Mouse (Mus musculus) bone marrow macrophage, adult 2 months (primary cell): ENCODE measurements around the gene Tmx1. TPM values are rescaled to one million over a fixed set of nuclear protein-coding genes. Genes with fewer than 3 reads are reported as not detected.
A peak's percentile ranks its signal among the peaks of the same experiment; 100 is the strongest.

Source experiments
- H3K27ac ChIP-seq: 2 replicates; pipeline ENCODE4 v1.5.1; 2012; ENCODE audit warnings: low read depth, low read length; ENCODE audit not compliant: insufficient read depth
- H3K4me1 ChIP-seq: 2 replicates; pipeline ENCODE4 v1.6.1; 2012; ENCODE audit warnings: low read length; ENCODE audit not compliant: control insufficient read depth, insufficient read depth
- H3K4me3 ChIP-seq: 2 replicates; pipeline ENCODE4 v1.5.1; 2012; ENCODE audit warnings: mild to moderate bottlenecking, low read length, moderate library complexity; ENCODE audit not compliant: insufficient read depth
- CTCF ChIP-seq: IDR thresholded peaks from 2 replicates; pipeline ENCODE4 v1.5.1; 2012; ENCODE audit warnings: low read depth, mild to moderate bottlenecking, low read length, moderate library complexity
- POLR2A ChIP-seq: IDR thresholded peaks from 2 replicates; pipeline ENCODE4 v1.6.1; 2012; ENCODE audit warnings: mild to moderate bottlenecking, low read depth, low read length, borderline replicate concordance
- polyA plus RNA-seq: library from polyadenylated mRNA; stranded (reverse); fragments of >200 nt; gene quantifications from 2 replicates; pipeline ENCODE4 v1.2.4, GENCODE M21; 2012; ENCODE audit not compliant: missing spikeins, insufficient read depth, insufficient read length

Tmx1 gene
- polyA plus RNA-seq, 1 experiment, result 76.9 TPM

DNA sequence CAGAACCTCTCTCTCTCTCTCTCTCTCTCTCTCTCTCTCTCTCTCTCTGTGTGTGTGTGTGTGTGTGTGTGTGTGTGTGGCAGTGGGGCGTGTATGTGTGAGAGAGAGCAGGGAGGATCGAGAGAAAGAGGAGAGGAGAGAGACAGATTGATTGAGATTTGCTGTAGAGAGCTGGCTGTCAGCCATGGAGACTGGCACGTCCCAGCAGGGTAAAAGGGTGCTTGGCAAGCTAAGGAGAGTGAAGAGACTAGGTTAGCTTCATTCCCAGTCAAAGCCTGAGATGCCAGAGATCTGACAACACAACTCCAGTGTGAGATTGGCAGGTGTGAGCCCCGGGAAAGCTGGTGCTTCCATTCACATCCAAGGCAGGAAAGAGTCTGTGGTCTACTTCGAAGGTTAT is 21.5 kb upstream of the Tmx1 start:
- Histone ChIP-seq H3K27ac (no peak overlapping the region), H3K4me3 (no peak overlapping the region), H3K4me1 (no peaks in the 10 kb centered on the region)
- TF ChIP-seq CTCF (no peak), POLR2A (no peak)

DNA sequence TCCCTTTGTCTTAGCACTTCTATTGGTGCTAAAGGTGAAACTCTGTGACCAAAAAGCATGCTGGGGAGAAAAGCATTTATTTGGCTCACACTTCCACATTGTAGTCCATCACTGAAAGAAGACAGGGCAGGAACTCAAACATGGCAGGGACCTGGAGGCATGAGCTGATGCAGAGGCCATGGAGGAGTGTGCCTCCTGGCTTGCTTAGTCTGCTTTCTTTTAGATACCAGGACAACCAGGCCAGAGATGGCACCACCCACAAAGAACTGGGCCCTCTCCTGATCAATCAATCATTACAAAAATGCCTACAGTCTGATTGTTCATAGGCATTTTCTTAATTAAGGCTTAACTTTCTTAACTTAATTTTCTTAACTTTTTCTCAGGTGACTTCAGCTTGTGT is 2.9 kb upstream of the Tmx1 start:
- TF ChIP-seq POLR2A, result no peak
- TF ChIP-seq CTCF, result no peak
- H3K27ac ChIP-seq, result no peak overlapping the region
- no peak overlapping the region for H3K4me3 ChIP-seq

DNA sequence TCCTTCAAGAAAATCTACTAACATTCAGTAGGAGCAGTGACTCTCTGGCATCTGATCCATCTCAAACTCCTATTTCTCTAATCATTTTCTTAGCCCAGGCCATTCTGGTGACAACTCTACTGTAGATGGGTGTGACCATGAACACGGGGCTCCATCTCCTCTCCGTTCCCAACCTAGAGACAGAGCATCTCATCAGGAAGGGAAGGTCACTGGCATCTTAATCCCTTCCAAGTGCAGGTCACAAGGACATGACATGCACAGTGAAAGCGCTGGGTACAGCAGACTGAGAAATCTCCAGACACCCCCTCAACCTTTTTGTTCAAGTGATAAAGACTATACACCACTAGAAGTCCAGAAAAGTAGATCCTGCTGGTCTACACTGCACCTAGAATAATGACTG is 1.4 kb upstream of the Tmx1 start:
- H3K4me1 ChIP-seq, result peaks cover 19% of the 10 kb centered on the region
- no peak overlapping the region for H3K27ac ChIP-seq
- no peak overlapping the region for H3K4me3 ChIP-seq
- TF ChIP-seq CTCF, result no peak
- TF ChIP-seq POLR2A, result no peak

More for the DNA sequence above, 2.9 kb upstream of the Tmx1 start:
- peaks cover 10% of the 10 kb centered on the region for H3K4me1 ChIP-seq

- Histone ChIP-seq H3K27ac (no peak overlapping the region), H3K4me3 (peak overlapping the region; percentile 66)
Measured at GRCm38 (mm10) chr12:70452143-70452542, 752 bp upstream of the Tmx1 start.

GRCm38 (mm10) chr12:70455226-70455625 is 2.3 kb downstream of the Tmx1 start:
- no peak for TF ChIP-seq CTCF
- no peak for TF ChIP-seq POLR2A
- Histone ChIP-seq H3K4me3 (no peak overlapping the region), H3K27ac (no peak overlapping the region), H3K4me1 (peaks cover 23% of the 10 kb centered on the region)

More at GRCm38 (mm10) chr12:70452143-70452542, 752 bp upstream of the Tmx1 start:
- peaks cover 23% of the 10 kb centered on the region for H3K4me1 ChIP-seq
- TF ChIP-seq POLR2A (no peak), CTCF (no peak)

GRCm38 (mm10) chr12:70459546-70459945 is 6.7 kb downstream of the Tmx1 start:
- no peak overlapping the region for H3K27ac ChIP-seq
- no peak for TF ChIP-seq CTCF
- no peak for TF ChIP-seq POLR2A
- H3K4me3 ChIP-seq, result no peak overlapping the region
- H3K4me1 ChIP-seq, result peaks cover 13% of the 10 kb centered on the region

- H3K4me3 ChIP-seq, result no peak overlapping the region
- no peaks in the 10 kb centered on the region for H3K4me1 ChIP-seq
- TF ChIP-seq POLR2A (no peak), CTCF (no peak)
- H3K27ac ChIP-seq, result no peak overlapping the region
Measured at GRCm38 (mm10) chr12:70464016-70464415, 11.1 kb downstream of the Tmx1 start.

DNA sequence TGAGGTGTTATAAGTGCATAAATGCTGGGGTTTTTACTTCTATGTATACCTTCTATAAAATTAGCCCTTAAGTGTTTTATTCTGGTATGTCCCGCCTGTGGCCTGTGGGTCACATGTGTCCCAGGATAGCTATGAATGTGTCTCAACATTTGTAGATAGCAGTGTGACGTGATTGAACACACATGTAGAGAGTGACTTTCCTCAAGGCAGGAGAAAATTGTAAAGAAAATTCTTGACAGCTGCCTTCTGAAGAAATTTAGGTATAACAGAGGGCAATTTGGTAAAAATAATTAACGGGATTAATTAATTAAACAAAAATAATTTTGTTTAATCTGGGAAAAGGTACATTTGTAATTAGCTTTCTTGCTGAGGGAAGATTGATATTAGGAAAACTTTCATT is 22.4 kb downstream of the Tmx1 start:
- TF ChIP-seq POLR2A (no peak), CTCF (no peak)
- Histone ChIP-seq H3K4me3 (no peak overlapping the region), H3K4me1 (peaks cover 16% of the 10 kb centered on the region), H3K27ac (no peak overlapping the region)

- Histone ChIP-seq H3K4me3 (no peak overlapping the region), H3K4me1 (peaks cover 10% of the 10 kb centered on the region), H3K27ac (no peak overlapping the region)
- TF ChIP-seq POLR2A (no peak), CTCF (no peak)
Measured at GRCm38 (mm10) chr12:70476884-70477576, 24.1 kb downstream of the Tmx1 start.

- no peak for TF ChIP-seq POLR2A
- no peak for TF ChIP-seq CTCF
- Histone ChIP-seq H3K27ac (no peak overlapping the region), H3K4me1 (peaks cover 10% of the 10 kb centered on the region), H3K4me3 (no peak overlapping the region)
Measured at GRCm38 (mm10) chr12:70477593-70478287, 24.8 kb downstream of the Tmx1 start.
